Mouse (Mus musculus) lung, postnatal 0 days (tissue): ENCODE results near the gene March9. TPM values are rescaled to one million over a fixed set of nuclear protein-coding genes. Genes with fewer than 3 reads are reported as not detected.
A peak's percentile ranks its signal among the peaks of the same experiment; 100 is the strongest.

Experiments used
- ATAC-seq: fragments of 200-750 bp; cut with Nextera tagmentation; 2 replicates; pipeline ENCODE4 v1.8.0; 2017; ENCODE audit warnings: moderate library complexity
- DNase-seq: peaks from one replicate; pipeline ENCODE4 v3.0.0-alpha.2; 2016; ENCODE audit warnings: low spot score
- H3K27ac ChIP-seq: fragments of 300-500 bp; sonication (generic); 2 replicates; pipeline ENCODE4 v1.5.1; 2014; ENCODE audit warnings: antibody characterized with exemption, mild to moderate bottlenecking, low read length, mixed read lengths
- H3K27me3 ChIP-seq: fragments of 300-500 bp; sonication (generic); replicated peaks from 2 replicates; pipeline ENCODE4 v1.6.1; 2014; ENCODE audit warnings: low read length, mixed read lengths; ENCODE audit not compliant: insufficient read depth
- H3K36me3 ChIP-seq: fragments of 300-500 bp; sonication (generic); 2 replicates; pipeline ENCODE4 v1.6.1; 2014; ENCODE audit warnings: low read length, mixed read lengths; ENCODE audit not compliant: insufficient read depth
- H3K4me1 ChIP-seq: fragments of 300-500 bp; sonication (generic); 2 replicates; pipeline ENCODE4 v1.6.1; 2014; ENCODE audit warnings: antibody characterized with exemption, low read depth, low read length, mixed read lengths; ENCODE audit not compliant: insufficient read depth
- H3K4me2 ChIP-seq: fragments of 300-500 bp; sonication (generic); replicated peaks from 2 replicates; pipeline ENCODE4 v1.6.1; 2014; ENCODE audit warnings: low read depth, mild to moderate bottlenecking, low read length, moderate library complexity, mixed read lengths
- H3K4me3 ChIP-seq: fragments of 300-500 bp; sonication (generic); 2 replicates; pipeline ENCODE4 v1.5.1; 2014; ENCODE audit warnings: low read depth, low read length
- H3K9ac ChIP-seq: fragments of 300-500 bp; sonication (generic); replicated peaks from 2 replicates; pipeline ENCODE4 v1.6.1; 2014; ENCODE audit warnings: low read depth, mild to moderate bottlenecking
- H3K9me3 ChIP-seq: fragments of 300-500 bp; sonication (generic); 2 replicates; pipeline ENCODE4 v1.6.1; 2016; ENCODE audit warnings: low read length, mixed read lengths
- CTCF ChIP-seq: IDR thresholded peaks from 2 replicates; pipeline ENCODE4 v1.5.1; 2016; ENCODE audit warnings: antibody characterized with exemption, mild to moderate bottlenecking
- EP300 ChIP-seq: IDR thresholded peaks from 2 replicates; pipeline ENCODE4 v1.6.1; 2016; ENCODE audit warnings: antibody characterized with exemption, mild to moderate bottlenecking, control low read depth
- WGBS: fragments of 180-500 bp; shearing (Covaris S2); extraction: QIAGEN DNeasy Blood & Tissue Kit; methylation state at CpG from one replicate; pipeline ENCODE4 v1.1.7; 2014; 5-methylcytosine and 5-hydroxymethylcytosine counted together
- polyA plus RNA-seq: library from polyadenylated mRNA; unstranded; fragments of >200 nt; fragmentation: Nextera tagmentation; extraction: Ambion mirVana; gene quantifications from 2 replicates; pipeline ENCODE4 v1.2.1, GENCODE M21; 2015

March9 gene
- polyA plus RNA-seq, 1 experiment from 2014 or later: 0.86 TPM

DNA sequence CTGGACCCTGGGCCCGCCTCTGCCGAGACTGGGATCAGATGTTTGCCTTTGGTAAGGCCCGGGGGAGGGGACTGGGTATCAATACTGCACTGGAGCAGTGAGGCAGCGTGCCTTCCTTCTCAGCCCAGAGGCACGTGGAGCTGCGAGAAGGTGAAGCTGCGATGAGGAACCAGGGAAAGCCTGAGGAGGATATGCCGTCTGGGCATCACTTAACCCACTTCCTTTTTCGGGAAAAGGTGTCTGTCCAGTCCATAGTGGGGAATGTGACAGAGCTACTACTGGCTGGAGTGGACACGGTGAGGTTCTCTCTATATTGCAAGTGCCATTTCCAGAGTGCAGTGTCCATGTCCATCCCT, 9.9 kb downstream of the March9 start:
- H3K27me3 ChIP-seq: peaks cover 28% of the 10 kb centered on the region
- ATAC-seq: no peak
- H3K27ac ChIP-seq: no peak overlapping the region
- H3K9me3 ChIP-seq: no peaks in the 10 kb centered on the region
- TF ChIP-seq CTCF: no peak
- no peak for TF ChIP-seq EP300
- no peaks in the 10 kb centered on the region for H3K36me3 ChIP-seq
- DNase-seq: no peak
- WGBS: 11% methylated on average over 10 of the region's 10 CpGs
- H3K4me1 ChIP-seq: peaks cover 10% of the 10 kb centered on the region; the same call in 1 of the 2 replicates
- 0 out of 2 replicates have a peak overlapping the region, but pooled peaks have one; percentile 28 for H3K4me3 ChIP-seq
- H3K9ac ChIP-seq: no peak overlapping the region
- H3K4me2 ChIP-seq: no peak overlapping the region

DNA sequence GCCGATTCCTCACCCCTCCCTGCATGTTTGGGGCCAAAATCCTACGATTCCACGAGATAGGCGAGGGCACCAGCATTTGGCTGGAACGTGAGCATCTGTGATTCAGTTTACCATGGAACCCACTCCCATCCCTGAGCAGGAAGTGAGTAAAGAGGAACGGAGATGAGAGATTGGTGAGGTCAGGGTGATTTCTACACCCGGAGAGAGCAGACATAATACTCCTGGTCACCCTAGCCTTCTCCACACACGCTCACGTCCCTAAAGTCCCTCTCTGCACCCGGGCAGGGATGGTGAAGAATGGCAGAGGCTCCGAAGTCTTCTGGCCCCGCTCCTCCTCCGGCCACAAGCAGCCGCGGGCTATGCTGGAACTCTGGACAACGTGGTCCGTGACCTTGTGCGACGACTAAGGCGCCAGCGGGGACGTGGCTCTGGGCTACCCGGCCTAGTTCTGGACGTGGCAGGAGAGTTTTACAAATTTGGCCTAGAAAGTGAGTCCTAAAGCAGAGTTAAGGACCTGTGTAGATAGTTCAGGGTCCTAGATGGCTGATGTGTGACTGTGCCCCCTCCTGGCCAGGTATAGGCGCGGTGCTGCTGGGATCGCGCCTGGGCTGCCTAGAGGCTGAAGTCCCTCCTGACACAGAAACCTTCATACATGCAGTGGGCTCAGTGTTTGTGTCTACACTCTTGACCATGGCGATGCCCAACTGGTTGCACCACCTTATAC, 10.4 kb downstream of the March9 start:
- DNase-seq: no peak
- Histone ChIP-seq H3K9ac (no peak overlapping the region), H3K9me3 (no peaks in the 10 kb centered on the region), H3K27me3 (peaks cover 28% of the 10 kb centered on the region), H3K4me1 (peaks cover 10% of the 10 kb centered on the region; the same call in 1 of the 2 replicates), H3K27ac (no peak overlapping the region), H3K4me2 (peak overlapping the region; percentile 38), H3K36me3 (no peaks in the 10 kb centered on the region), H3K4me3 (peak overlapping the region; percentile 28)
- WGBS: 4% methylated on average over 29 of the region's 29 CpGs
- TF ChIP-seq CTCF: peak; percentile 52
- TF ChIP-seq EP300: no peak
- ATAC-seq: peak; percentile 56; the same call in 1 of the 2 replicates

DNA sequence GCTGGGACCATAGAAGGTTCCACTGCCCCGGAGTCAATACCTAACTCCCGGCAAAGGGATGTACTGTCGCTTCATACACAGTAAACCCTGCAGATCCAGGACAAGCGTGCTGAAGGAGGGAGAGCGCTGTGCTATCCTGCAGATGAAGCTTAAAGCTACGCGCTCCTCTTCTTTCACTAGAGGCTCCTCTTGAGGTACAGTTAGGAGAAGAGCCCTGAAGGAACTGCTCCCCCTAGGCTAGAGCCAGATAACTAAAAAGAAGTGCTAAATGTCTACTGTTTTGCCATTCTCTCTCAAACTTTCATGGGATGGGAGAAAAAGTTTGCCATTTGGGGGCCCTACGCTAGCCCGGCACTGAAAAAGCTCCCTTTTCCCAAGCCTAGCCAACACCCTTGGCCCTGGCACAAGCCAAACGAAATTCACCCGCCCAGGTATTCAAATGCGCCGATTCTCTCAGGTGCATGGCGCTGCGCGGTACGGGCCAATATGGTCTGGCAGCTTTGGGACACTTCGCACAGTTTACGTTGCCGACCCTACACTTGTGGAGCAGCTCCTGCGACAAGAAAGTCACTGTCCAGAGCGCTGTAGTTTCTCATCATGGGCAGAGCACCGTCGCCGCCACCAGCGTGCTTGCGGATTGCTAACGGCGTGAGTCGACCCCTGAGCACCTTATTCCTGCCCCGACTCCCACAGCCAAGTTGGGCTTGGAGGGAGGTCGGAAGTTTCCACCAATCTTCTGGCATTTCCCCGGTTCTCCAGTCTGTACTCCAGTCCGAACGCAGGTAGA, 11.2 kb downstream of the March9 start:
- no peak for ATAC-seq
- no peak overlapping the region for H3K9ac ChIP-seq
- peak overlapping the region; percentile 28 for H3K4me3 ChIP-seq

DNA sequence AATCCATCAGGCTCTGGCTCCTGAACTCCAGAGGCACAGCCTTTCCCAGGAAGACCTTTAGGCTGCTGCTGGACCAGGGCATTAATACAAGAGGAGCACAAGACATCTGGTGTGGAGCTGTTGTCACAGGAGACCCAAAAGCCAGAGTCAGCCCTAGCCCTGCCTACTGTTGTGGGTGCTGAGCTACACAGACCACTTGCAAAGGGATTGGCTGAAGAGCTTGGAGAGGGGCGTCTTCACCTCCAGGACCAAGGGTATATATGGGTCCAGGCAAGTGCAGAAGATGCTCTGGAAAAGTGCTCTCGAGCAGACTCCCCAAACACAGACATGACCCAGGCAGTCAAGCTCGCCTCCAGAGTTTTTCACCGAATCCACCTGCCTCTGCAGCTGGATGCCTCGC, 12.0 kb downstream of the March9 start, which contains the start of gene Cyp27b1:
TSS of gene Cyp27b1 (plus strand) at position 297 of the 400 bp plus-strand sequence.
- no peak for TF ChIP-seq CTCF
- TF ChIP-seq EP300: no peak
- peak within 1 kb of the TSS; percentile 28 for H3K4me3 ChIP-seq
- H3K9me3 ChIP-seq: no peaks in the 10 kb centered on the region
- H3K4me2 ChIP-seq: peak within 1 kb of the TSS; percentile 38
- peaks cover 28% of the 10 kb centered on the region for H3K27me3 ChIP-seq
- H3K9ac ChIP-seq: no peak within 1 kb of the TSS
- WGBS: 30% methylated on average over 5 of the region's 5 CpGs
- ATAC-seq: no peak
- no peaks in the 10 kb centered on the region for H3K36me3 ChIP-seq
- H3K27ac ChIP-seq: no peak within 1 kb of the TSS
- peaks cover 10% of the 10 kb centered on the region; the same call in 1 of the 2 replicates for H3K4me1 ChIP-seq
- no peak for DNase-seq

More for the DNA sequence above, 11.2 kb downstream of the March9 start:
- H3K27ac ChIP-seq: no peak overlapping the region
- H3K4me1 ChIP-seq: peaks cover 10% of the 10 kb centered on the region; the same call in 1 of the 2 replicates
- peaks cover 28% of the 10 kb centered on the region for H3K27me3 ChIP-seq
- H3K36me3 ChIP-seq: no peaks in the 10 kb centered on the region
- WGBS: 4% methylated on average over 35 of the region's 35 CpGs
- TF ChIP-seq CTCF: no peak
- no peak for TF ChIP-seq EP300
- H3K9me3 ChIP-seq: no peaks in the 10 kb centered on the region
- no peak for DNase-seq
- peak overlapping the region; percentile 38 for H3K4me2 ChIP-seq

DNA sequence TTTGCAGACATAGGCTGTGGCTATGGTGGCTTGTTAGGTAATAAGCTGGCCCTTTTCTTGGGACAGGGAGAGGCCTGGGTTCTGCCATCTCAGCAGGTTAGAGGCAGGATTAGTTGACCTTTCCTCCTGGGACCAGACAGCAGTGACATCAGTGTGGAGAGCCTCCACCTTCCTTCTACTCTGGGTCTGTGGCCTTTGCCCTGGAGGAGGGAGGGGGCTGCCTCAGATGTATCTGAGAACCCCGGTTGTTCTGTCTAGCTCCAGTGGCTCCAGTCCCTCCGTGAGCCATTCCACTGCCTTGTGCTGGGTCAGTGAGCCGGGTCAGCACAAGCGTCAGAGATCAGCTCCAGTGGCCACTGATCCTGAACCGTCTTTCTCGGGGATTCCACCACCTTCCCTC, 16.8 kb downstream of the March9 start:
- WGBS: 80% methylated on average over 6 of the region's 6 CpGs
- H3K27ac ChIP-seq: no peak overlapping the region
- no peak overlapping the region for H3K4me3 ChIP-seq
- no peaks in the 10 kb centered on the region for H3K36me3 ChIP-seq
- no peaks in the 10 kb centered on the region for H3K9me3 ChIP-seq
- H3K4me1 ChIP-seq: peaks cover 3% of the 10 kb centered on the region; the same call in 1 of the 2 replicates
- no peak overlapping the region for H3K9ac ChIP-seq
- TF ChIP-seq CTCF: no peak
- TF ChIP-seq EP300: no peak
- peaks cover 5% of the 10 kb centered on the region; the same call in 1 of the 2 replicates for H3K27me3 ChIP-seq
- ATAC-seq: no peak
- DNase-seq: no peak
- H3K4me2 ChIP-seq: no peak overlapping the region

DNA sequence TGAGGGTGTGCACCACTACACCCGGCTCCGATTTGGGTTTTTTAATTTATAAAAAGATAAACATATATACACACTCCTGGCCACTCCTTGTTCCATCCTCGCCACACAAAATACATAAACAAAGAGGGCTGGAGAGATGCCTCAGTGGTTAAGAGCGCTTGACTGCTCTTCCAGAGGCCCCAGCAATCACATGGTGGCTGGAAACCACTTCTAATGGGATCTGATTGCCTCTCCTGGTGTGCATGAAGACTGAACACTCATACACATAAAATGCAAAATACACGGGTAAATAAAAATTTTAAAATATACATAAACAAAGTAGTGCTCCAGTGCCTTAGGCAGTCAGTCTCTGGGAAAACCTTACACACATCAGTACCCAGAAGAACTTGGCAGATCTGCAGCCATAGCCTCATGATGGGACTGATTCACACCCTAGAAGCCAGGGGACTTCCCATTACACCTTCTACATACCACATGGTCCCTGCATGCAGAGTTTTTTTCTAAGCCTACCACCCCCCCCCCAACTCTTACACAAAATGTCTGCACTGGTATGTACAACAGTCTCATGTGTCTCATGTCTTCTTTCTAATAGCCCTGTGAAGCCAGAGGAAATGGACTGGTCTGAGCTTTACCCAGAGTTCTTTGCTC, 17.4 kb downstream of the March9 start:
- WGBS: 7% methylated on average over 5 of the region's 5 CpGs
- ATAC-seq (no peak), DNase-seq (no peak)
- H3K4me2 ChIP-seq: peak overlapping the region; percentile 97
- H3K36me3 ChIP-seq: no peaks in the 10 kb centered on the region
- no peaks in the 10 kb centered on the region for H3K9me3 ChIP-seq
- no peaks in the 10 kb centered on the region for H3K27me3 ChIP-seq
- H3K9ac ChIP-seq: 0 out of 2 replicates have a peak overlapping the region, but pooled peaks have one; percentile 46
- 0 out of 2 replicates have a peak overlapping the region, but pooled peaks have one; percentile 4 for H3K27ac ChIP-seq
- TF ChIP-seq CTCF: no peak
- no peak for TF ChIP-seq EP300
- H3K4me1 ChIP-seq: peaks cover 3% of the 10 kb centered on the region; the same call in 1 of the 2 replicates
- peak overlapping the region; percentile 69 for H3K4me3 ChIP-seq
